Mouse (Mus musculus) limb, embryonic 14.5 days (tissue): ENCODE results near the gene Efna5. TPM values are rescaled to one million over a fixed set of nuclear protein-coding genes. Genes with fewer than 3 reads are reported as not detected.

Experiments used
- ATAC-seq: fragments of 200-750 bp; cut with Nextera tagmentation; 2 replicates; pipeline ENCODE4 v1.8.0; 2017; ENCODE audit warnings: low read depth, moderate number of reproducible peaks, moderate TSS enrichment; ENCODE audit not compliant: low FRiP score
- DNase-seq: peaks from one replicate; pipeline ENCODE4 v3.0.0-alpha.2; 2015; ENCODE audit warnings: low spot score
- H3K27ac ChIP-seq: fragments of 300-500 bp; sonication (generic); replicated peaks from 2 replicates; pipeline ENCODE4 v1.5.1; 2014; ENCODE audit warnings: low read depth, mild to moderate bottlenecking, low read length, moderate library complexity, mixed read lengths
- H3K27me3 ChIP-seq: fragments of 300-500 bp; sonication (generic); 2 replicates; pipeline ENCODE4 v1.6.1; 2014; ENCODE audit warnings: low read length, mixed read lengths; ENCODE audit not compliant: control insufficient read depth, insufficient read depth
- H3K36me3 ChIP-seq: fragments of 300-500 bp; sonication (generic); 2 replicates; pipeline ENCODE4 v1.6.1; 2014; ENCODE audit warnings: mild to moderate bottlenecking, low read length, moderate library complexity, mixed read lengths; ENCODE audit not compliant: control insufficient read depth, insufficient read depth
- H3K4me1 ChIP-seq: fragments of 300-500 bp; sonication (generic); 2 replicates; pipeline ENCODE4 v1.6.1; 2014; ENCODE audit warnings: antibody characterized with exemption, low read length, mixed read lengths; ENCODE audit not compliant: control insufficient read depth, insufficient read depth
- H3K4me2 ChIP-seq: fragments of 300-500 bp; sonication (generic); replicated peaks from 2 replicates; pipeline ENCODE4 v1.6.1; 2014; ENCODE audit warnings: low read depth, mild to moderate bottlenecking, low read length, moderate library complexity; ENCODE audit not compliant: severe bottlenecking
- H3K4me3 ChIP-seq: fragments of 300-500 bp; sonication (generic); replicated peaks from 2 replicates; pipeline ENCODE4 v1.5.1; 2014; ENCODE audit warnings: low read length
- H3K9ac ChIP-seq: fragments of 300-500 bp; sonication (generic); 2 replicates; pipeline ENCODE4 v1.6.1; 2014; ENCODE audit warnings: mild to moderate bottlenecking, low read depth, low read length, moderate library complexity; ENCODE audit not compliant: severe bottlenecking
- H3K9me3 ChIP-seq: fragments of 300-500 bp; sonication (generic); 2 replicates; pipeline ENCODE4 v1.6.1; 2016; ENCODE audit warnings: low read length; ENCODE audit not compliant: control insufficient read depth
- POLR2A ChIP-seq: fragments of 200-500 bp; IDR thresholded peaks from 2 replicates; pipeline ENCODE4 v1.8.0; 2012; ENCODE audit warnings: inconsistent platforms, mild to moderate bottlenecking, moderate library complexity, borderline replicate concordance; ENCODE audit not compliant: insufficient read depth, insufficient read length; ENCODE audit errors: extremely low read depth
- WGBS: fragments of 180-500 bp; shearing (Covaris S2); extraction: QIAGEN DNeasy Blood & Tissue Kit; methylation state at CpG from one replicate; pipeline ENCODE4 v1.1.7; 2014; 5-methylcytosine and 5-hydroxymethylcytosine counted together
- polyA plus RNA-seq, 2 experiments: library from polyadenylated mRNA; depleted of rRNA in 1 of 2; stranded (reverse) in 1 of 2; unstranded in 1 of 2; fragments of >200 nt; fragmentation: Nextera tagmentation in 1 of 2; extraction: Ambion mirVana in 1 of 2; gene quantifications; 2 replicates each; pipeline versions ENCODE4 v1.2.1 to v1.2.3; 2012 to 2014

Gene Efna5
- polyA plus RNA-seq, 2 experiments: 22.8 to 64.8 TPM

GRCm38 (mm10) chr17:62664709-62665108 lies 216.4 kb downstream of the Efna5 start:
- ATAC-seq (no peak), DNase-seq (no peak)
- 68% methylated on average over 2 of the region's 2 CpGs for WGBS
- H3K36me3 ChIP-seq: no peaks in the 10 kb centered on the region
- no peaks in the 10 kb centered on the region for H3K9me3 ChIP-seq
- no peak overlapping the region for H3K4me2 ChIP-seq
- no peaks in the 10 kb centered on the region; the same call in 1 of the 2 replicates for H3K4me1 ChIP-seq
- H3K4me3 ChIP-seq: no peak overlapping the region
- no peaks in the 10 kb centered on the region for H3K27me3 ChIP-seq
- no peak overlapping the region for H3K9ac ChIP-seq
- no peak overlapping the region for H3K27ac ChIP-seq
- TF ChIP-seq POLR2A: no peak

- Histone ChIP-seq H3K9ac (no peak overlapping the region), H3K36me3 (no peaks in the 10 kb centered on the region), H3K9me3 (no peaks in the 10 kb centered on the region), H3K27ac (no peak overlapping the region), H3K4me3 (no peak overlapping the region), H3K27me3 (no peaks in the 10 kb centered on the region), H3K4me1 (peaks cover 6% of the 10 kb centered on the region; the same call in 1 of the 2 replicates), H3K4me2 (no peak overlapping the region)
- DNase-seq (no peak), ATAC-seq (no peak)
- no peak for TF ChIP-seq POLR2A
- WGBS: 48% methylated on average over 7 of the region's 7 CpGs
These were observed 219.3 kb downstream of the Efna5 start for GRCm38 (mm10) chr17:62661801-62662200.

- Histone ChIP-seq H3K36me3 (no peaks in the 10 kb centered on the region), H3K27ac (no peak overlapping the region), H3K4me2 (no peak overlapping the region), H3K27me3 (no peaks in the 10 kb centered on the region), H3K9me3 (no peaks in the 10 kb centered on the region), H3K4me3 (no peak overlapping the region), H3K4me1 (peaks cover 6% of the 10 kb centered on the region; the same call in 1 of the 2 replicates), H3K9ac (no peak overlapping the region)
- no peak for ATAC-seq
- no peak for DNase-seq
- no peak for TF ChIP-seq POLR2A
- WGBS: 74% methylated on average over 14 of the region's 14 CpGs
These were observed 221.5 kb downstream of the Efna5 start for GRCm38 (mm10) chr17:62659501-62660175.

GRCm38 (mm10) chr17:62657832-62658630 lies 223.1 kb downstream of the Efna5 start:
- no peaks in the 10 kb centered on the region for H3K27me3 ChIP-seq
- H3K27ac ChIP-seq: no peak overlapping the region
- no peak overlapping the region for H3K9ac ChIP-seq
- H3K4me2 ChIP-seq: no peak overlapping the region
- ATAC-seq (no peak), DNase-seq (no peak)
- peaks cover 6% of the 10 kb centered on the region; the same call in 1 of the 2 replicates for H3K4me1 ChIP-seq
- H3K4me3 ChIP-seq: no peak overlapping the region
- TF ChIP-seq POLR2A: no peak
- 46% methylated on average over 12 of the region's 12 CpGs for WGBS
- no peaks in the 10 kb centered on the region for H3K9me3 ChIP-seq
- H3K36me3 ChIP-seq: no peaks in the 10 kb centered on the region

GRCm38 (mm10) chr17:62657051-62657450 lies 224.1 kb downstream of the Efna5 start:
- TF ChIP-seq POLR2A: no peak
- no peak for DNase-seq
- no peak overlapping the region for H3K27ac ChIP-seq
- WGBS: 82% methylated on average over 7 of the region's 7 CpGs
- H3K4me3 ChIP-seq: no peak overlapping the region
- H3K4me1 ChIP-seq: peaks cover 6% of the 10 kb centered on the region; the same call in 1 of the 2 replicates
- no peak overlapping the region for H3K9ac ChIP-seq
- H3K4me2 ChIP-seq: no peak overlapping the region
- no peak for ATAC-seq
- no peaks in the 10 kb centered on the region for H3K27me3 ChIP-seq
- no peaks in the 10 kb centered on the region for H3K36me3 ChIP-seq
- H3K9me3 ChIP-seq: no peaks in the 10 kb centered on the region
